Mouse (Mus musculus): Measurements from ENCODE around the gene Kpna2. TPM values are rescaled to one million over a fixed set of nuclear protein-coding genes. Genes with fewer than 3 reads are reported as not detected.
"Not testable (repeated sequence)": the region's sequence is repeated elsewhere in the genome, so short reads cannot be mapped to it uniquely, and the experiment has no call there.

Gene Kpna2
- polyA plus RNA-seq, 1 experiment from 2014 or later, result 154 TPM

GRCm38 (mm10) chr11:106996492-106996891, 2.8 kb downstream of the Kpna2 start:
- not testable (repeated sequence) for H3K4me3 ChIP-seq; ATAC-seq (replicated peaks); H3K27ac ChIP-seq; H3K9ac ChIP-seq; H3K9me3 ChIP-seq; H3K4me2 ChIP-seq; H3K27me3 ChIP-seq (replicated peaks)
- WGBS, result 93% methylated on average over 7 of the region's 7 CpGs
- H3K36me3 ChIP-seq (replicated peaks), result 0 out of 2 replicates have a peak, but pooled peaks cover 16% of the 10 kb centered on the region
- peaks cover 11% of the 10 kb centered on the region; the same call in 1 of the 2 replicates for H3K4me1 ChIP-seq

GRCm38 (mm10) chr11:106994246-106995085, 4.9 kb downstream of the Kpna2 start:
- Histone ChIP-seq H3K4me2 (no peak overlapping the region), H3K36me3 (replicated peaks) (0 out of 2 replicates have a peak, but pooled peaks cover 27% of the 10 kb centered on the region), H3K9ac (no peak overlapping the region), H3K27ac (no peak overlapping the region), H3K4me1 (peaks cover 11% of the 10 kb centered on the region; the same call in 1 of the 2 replicates), H3K9me3 (no peaks in the 10 kb centered on the region), H3K4me3 (no peak overlapping the region), H3K27me3 (replicated peaks) (no peaks in the 10 kb centered on the region)
- ATAC-seq (replicated peaks), result no peak
- 80% methylated on average over 3 of the region's 3 CpGs for WGBS

- no peak for ATAC-seq (replicated peaks)
- Histone ChIP-seq H3K27ac (no peak overlapping the region), H3K4me3 (no peak overlapping the region), H3K4me2 (no peak overlapping the region), H3K27me3 (replicated peaks) (no peaks in the 10 kb centered on the region), H3K4me1 (no peaks in the 10 kb centered on the region), H3K36me3 (replicated peaks) (peaks cover 22% of the 10 kb centered on the region), H3K9ac (no peak overlapping the region), H3K9me3 (no peaks in the 10 kb centered on the region)
- WGBS, result 92% methylated on average over 2 of the region's 2 CpGs
Measured at GRCm38 (mm10) chr11:106987384-106987783, 12.0 kb downstream of the Kpna2 start.

- not testable (repeated sequence) for H3K4me2 ChIP-seq; H3K4me1 ChIP-seq; H3K27ac ChIP-seq; H3K9ac ChIP-seq; H3K27me3 ChIP-seq (replicated peaks); ATAC-seq (replicated peaks); H3K4me3 ChIP-seq; H3K9me3 ChIP-seq
- H3K36me3 ChIP-seq (replicated peaks), result peaks cover 17% of the 10 kb centered on the region
- 91% methylated on average over 9 of the region's 9 CpGs for WGBS
Measured at GRCm38 (mm10) chr11:106985979-106986604, 13.2 kb downstream of the Kpna2 start.

GRCm38 (mm10) chr11:106982351-106982750, 17.0 kb downstream of the Kpna2 start:
- Histone ChIP-seq H3K27ac (no peak overlapping the region), H3K4me1 (no peaks in the 10 kb centered on the region), H3K9me3 (no peaks in the 10 kb centered on the region), H3K4me2 (no peak overlapping the region), H3K36me3 (replicated peaks) (peaks cover under 1% of the 10 kb centered on the region; the same call in 1 of the 2 replicates), H3K4me3 (no peak overlapping the region), H3K27me3 (replicated peaks) (no peaks in the 10 kb centered on the region), H3K9ac (no peak overlapping the region)
- 64% methylated on average over 5 of the region's 5 CpGs for WGBS
- ATAC-seq (replicated peaks), result no peak

GRCm38 (mm10) chr11:106981787-106982186, 17.6 kb downstream of the Kpna2 start:
- no peak overlapping the region for H3K4me3 ChIP-seq
- H3K36me3 ChIP-seq (replicated peaks), result no peaks in the 10 kb centered on the region
- no peak overlapping the region for H3K4me2 ChIP-seq
- no peaks in the 10 kb centered on the region for H3K4me1 ChIP-seq
- no peak overlapping the region for H3K27ac ChIP-seq
- H3K9ac ChIP-seq, result no peak overlapping the region
- no peaks in the 10 kb centered on the region for H3K27me3 ChIP-seq (replicated peaks)
- no peak for ATAC-seq (replicated peaks)
- 17% methylated on average over 1 of the region's 1 CpGs for WGBS
- H3K9me3 ChIP-seq, result no peaks in the 10 kb centered on the region

GRCm38 (mm10) chr11:106980455-106980854, 18.9 kb downstream of the Kpna2 start:
- H3K9ac ChIP-seq, result no peak overlapping the region
- no peak overlapping the region for H3K27ac ChIP-seq
- H3K36me3 ChIP-seq (replicated peaks), result no peaks in the 10 kb centered on the region
- H3K4me2 ChIP-seq, result no peak overlapping the region
- no peak overlapping the region for H3K4me3 ChIP-seq
- no peaks in the 10 kb centered on the region for H3K27me3 ChIP-seq (replicated peaks)
- no peaks in the 10 kb centered on the region for H3K9me3 ChIP-seq
- no peaks in the 10 kb centered on the region for H3K4me1 ChIP-seq
- ATAC-seq (replicated peaks), result no peak
- WGBS, result 22% methylated on average over 7 of the region's 7 CpGs

- Histone ChIP-seq H3K27ac (no peak overlapping the region), H3K4me1 (no peaks in the 10 kb centered on the region), H3K4me2 (no peak overlapping the region), H3K27me3 (replicated peaks) (no peaks in the 10 kb centered on the region), H3K4me3 (no peak overlapping the region), H3K9me3 (no peaks in the 10 kb centered on the region), H3K36me3 (replicated peaks) (no peaks in the 10 kb centered on the region), H3K9ac (no peak overlapping the region)
- ATAC-seq (replicated peaks), result no peak
- 88% methylated on average over 8 of the region's 8 CpGs for WGBS
Measured at GRCm38 (mm10) chr11:106976194-106976593, 23.1 kb downstream of the Kpna2 start.

GRCm38 (mm10) chr11:106975419-106976177, 23.7 kb downstream of the Kpna2 start:
- Histone ChIP-seq H3K9me3 (no peaks in the 10 kb centered on the region), H3K27ac (no peak overlapping the region), H3K4me2 (no peak overlapping the region), H3K36me3 (replicated peaks) (no peaks in the 10 kb centered on the region), H3K9ac (no peak overlapping the region), H3K27me3 (replicated peaks) (no peaks in the 10 kb centered on the region), H3K4me1 (no peaks in the 10 kb centered on the region), H3K4me3 (no peak overlapping the region)
- 77% methylated on average over 8 of the region's 8 CpGs for WGBS
- no peak for ATAC-seq (replicated peaks)

GRCm38 (mm10) chr11:106974440-106974839, 24.9 kb downstream of the Kpna2 start:
- Histone ChIP-seq H3K4me1 (no peaks in the 10 kb centered on the region), H3K27ac (no peak overlapping the region), H3K9me3 (no peaks in the 10 kb centered on the region), H3K9ac (no peak overlapping the region), H3K4me2 (no peak overlapping the region), H3K27me3 (replicated peaks) (no peaks in the 10 kb centered on the region), H3K4me3 (no peak overlapping the region), H3K36me3 (replicated peaks) (no peaks in the 10 kb centered on the region)
- WGBS, result 82% methylated on average over 2 of the region's 2 CpGs
- no peak for ATAC-seq (replicated peaks)

GRCm38 (mm10) chr11:106973016-106973415, 26.3 kb downstream of the Kpna2 start:
- H3K27me3 ChIP-seq (replicated peaks), result no peaks in the 10 kb centered on the region
- WGBS, result 92% methylated on average over 5 of the region's 5 CpGs
- H3K4me1 ChIP-seq, result no peaks in the 10 kb centered on the region
- H3K4me2 ChIP-seq, result no peak overlapping the region
- H3K9me3 ChIP-seq, result no peaks in the 10 kb centered on the region
- H3K36me3 ChIP-seq (replicated peaks), result no peaks in the 10 kb centered on the region
- no peak for ATAC-seq (replicated peaks)
- H3K4me3 ChIP-seq, result no peak overlapping the region
- no peak overlapping the region for H3K27ac ChIP-seq
- no peak overlapping the region for H3K9ac ChIP-seq

- no peak for ATAC-seq (replicated peaks)
Measured at GRCm38 (mm10) chr11:106969798-106970197, 29.5 kb downstream of the Kpna2 start.

More at GRCm38 (mm10) chr11:106969798-106970197, 29.5 kb downstream of the Kpna2 start:
- Histone ChIP-seq H3K27me3 (replicated peaks) (no peaks in the 10 kb centered on the region), H3K9me3 (no peaks in the 10 kb centered on the region), H3K27ac (no peak overlapping the region), H3K4me2 (no peak overlapping the region), H3K9ac (no peak overlapping the region), H3K36me3 (replicated peaks) (no peaks in the 10 kb centered on the region), H3K4me3 (no peak overlapping the region), H3K4me1 (no peaks in the 10 kb centered on the region)
- 96% methylated on average over 8 of the region's 8 CpGs for WGBS

Data from midbrain, embryonic 15.5 days (tissue).